Mouse (Mus musculus) kidney, adult 2 months (tissue): ENCODE data around the gene Tbc1d13.

Experiments
- CTCF ChIP-seq: fragments of 200-500 bp; conservative IDR thresholded peaks from 2 replicates; pipeline ENCODE4 v1.5.1; 2011; ENCODE audit warnings: low read depth, mild to moderate bottlenecking, control low read depth, low read length, moderate library complexity, mixed read lengths; ENCODE audit not compliant: insufficient read depth, insufficient read length
- POLR2A ChIP-seq: fragments of 200-500 bp; IDR thresholded peaks from one replicate; pipeline ENCODE4 v1.6.1; 2011; ENCODE audit warnings: low read depth, low read length, control low read depth

GRCm38 (mm10) chr2:30151840-30152239 lies 18.3 kb downstream of the Tbc1d13 start:
- TF ChIP-seq CTCF (no peak), POLR2A (no peak)
